Mouse (Mus musculus) G1E (cell line): ENCODE measurements around the gene Nabp2.

Experiments used
- CTCF ChIP-seq: IDR thresholded peaks from 2 replicates; pipeline ENCODE4 v1.5.1; 2012; ENCODE audit warnings: low read depth, low read length, inconsistent platforms, mixed read lengths
- GATA1 ChIP-seq: IDR thresholded peaks from 2 replicates; pipeline ENCODE4 v1.6.1; 2012; ENCODE audit warnings: borderline replicate concordance, low read length, inconsistent platforms, mixed read lengths
- GATA2 ChIP-seq: IDR thresholded peaks from 2 replicates; pipeline ENCODE4 v1.6.1; 2012; ENCODE audit warnings: low read depth, low read length, inconsistent platforms, borderline replicate concordance
- POLR2AphosphoS5 ChIP-seq: IDR thresholded peaks from 2 replicates; pipeline ENCODE4 v1.6.1; 2012; ENCODE audit warnings: low read depth, low read length, inconsistent platforms; ENCODE audit not compliant: insufficient replicate concordance
- TAL1 ChIP-seq: conservative IDR thresholded peaks from 2 replicates; pipeline ENCODE4 v1.6.1; 2012; ENCODE audit warnings: low read depth, low read length, inconsistent platforms, mixed read lengths

DNA sequence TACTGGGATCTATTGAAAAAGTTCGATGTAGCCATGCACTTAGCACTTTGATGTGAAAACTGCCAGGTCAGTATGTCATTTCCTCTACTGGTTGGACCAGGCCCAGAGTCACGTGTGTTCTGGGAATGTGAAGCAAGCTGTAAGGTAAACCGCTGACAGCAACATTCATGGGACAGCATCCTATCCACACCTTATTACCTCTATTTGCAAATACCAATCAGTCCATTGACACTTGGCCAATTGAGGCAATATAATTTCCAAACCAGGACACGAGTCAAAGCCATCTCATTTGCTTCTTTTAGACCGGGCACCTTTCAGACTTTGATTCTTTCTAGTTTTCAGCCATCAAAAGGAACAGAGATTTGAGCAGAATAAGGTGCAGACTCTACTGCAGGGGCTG lies 17.8 kb upstream of the Nabp2 start:
- TF ChIP-seq POLR2AphosphoS5 (no peak), CTCF (no peak), TAL1 (no peak), GATA1 (no peak), GATA2 (no peak)
